Mouse (Mus musculus) cortical plate, adult 2 months (tissue): ENCODE results near the gene Strn3. TPM values are rescaled to one million over a fixed set of nuclear protein-coding genes. Genes with fewer than 3 reads are reported as not detected.

Experiments
- H3K27ac ChIP-seq: fragments of 200-500 bp; 2 replicates; pipeline ENCODE4 v1.5.1; 2012; ENCODE audit warnings: low read length, control low read depth, inconsistent platforms; ENCODE audit not compliant: insufficient read depth
- H3K4me1 ChIP-seq: fragments of 200-500 bp; 2 replicates; pipeline ENCODE4 v1.6.1; 2011; ENCODE audit warnings: low read length; ENCODE audit not compliant: control insufficient read depth, insufficient read depth
- H3K4me3 ChIP-seq: fragments of 200-500 bp; 2 replicates; pipeline ENCODE4 v1.5.1; 2011; ENCODE audit warnings: mild to moderate bottlenecking, low read length, control low read depth; ENCODE audit not compliant: insufficient read depth
- CTCF ChIP-seq: fragments of 200-500 bp; IDR thresholded peaks from 2 replicates; pipeline ENCODE4 v1.5.1; 2011; ENCODE audit warnings: mild to moderate bottlenecking, control low read depth, low read length; ENCODE audit not compliant: insufficient read depth; ENCODE audit errors: extremely low read depth
- POLR2A ChIP-seq: fragments of 200-500 bp; IDR thresholded peaks from 2 replicates; pipeline ENCODE4 v1.6.1; 2011; ENCODE audit warnings: mild to moderate bottlenecking, low read length, control low read depth; ENCODE audit not compliant: insufficient read depth; ENCODE audit errors: extremely low read depth
- polyA plus RNA-seq: library from polyadenylated mRNA; depleted of rRNA; stranded (reverse); fragments of >200 nt; gene quantifications from 2 replicates; pipeline ENCODE4 v1.2.3, GENCODE M21; 2012; rRNA removed

Strn3 gene
- 56.0 and 59.0 TPM in 2 replicates for polyA plus RNA-seq

- TF ChIP-seq CTCF = no peak
- peak; percentile 59; the same call in 1 of the 2 replicates for TF ChIP-seq POLR2A
- Histone ChIP-seq H3K4me3 (peak within 1 kb of the TSS; percentile 58), H3K27ac (peak within 1 kb of the TSS; percentile 100), H3K4me1 (no peaks in the 10 kb centered on the region)
These were observed at the start of gene Strn3 for GRCm38 (mm10) chr12:51691845-51692632. Gene Strn3, minus strand, starts transcription at chr12:51691897.

- peaks cover 3% of the 10 kb centered on the region; the same call in 1 of the 2 replicates for H3K4me1 ChIP-seq
- H3K4me3 ChIP-seq = no peak overlapping the region
- TF ChIP-seq POLR2A (no peak), CTCF (no peak)
- H3K27ac ChIP-seq = no peak overlapping the region
These were observed 45.1 kb upstream of the Strn3 start for GRCm38 (mm10) chr12:51736807-51737206.

GRCm38 (mm10) chr12:51736381-51736780 lies 44.7 kb upstream of the Strn3 start:
- TF ChIP-seq POLR2A (no peak), CTCF (no peak)
- Histone ChIP-seq H3K4me3 (no peak overlapping the region), H3K27ac (0 out of 2 replicates have a peak overlapping the region, but pooled peaks have one; percentile 25), H3K4me1 (peaks cover 3% of the 10 kb centered on the region; the same call in 1 of the 2 replicates)

GRCm38 (mm10) chr12:51735840-51736271 lies 44.2 kb upstream of the Strn3 start:
- no peak for TF ChIP-seq POLR2A
- no peak for TF ChIP-seq CTCF
- peaks cover 3% of the 10 kb centered on the region; the same call in 1 of the 2 replicates for H3K4me1 ChIP-seq
- 0 out of 2 replicates have a peak overlapping the region, but pooled peaks have one; percentile 25 for H3K27ac ChIP-seq
- H3K4me3 ChIP-seq = no peak overlapping the region

- no peak overlapping the region for H3K4me3 ChIP-seq
- peaks cover 3% of the 10 kb centered on the region; the same call in 1 of the 2 replicates for H3K4me1 ChIP-seq
- no peak overlapping the region for H3K27ac ChIP-seq
- TF ChIP-seq POLR2A = no peak
- no peak for TF ChIP-seq CTCF
These were observed 43.0 kb upstream of the Strn3 start for GRCm38 (mm10) chr12:51734605-51735211.

GRCm38 (mm10) chr12:51729827-51730226 lies 38.1 kb upstream of the Strn3 start:
- no peak overlapping the region for H3K4me3 ChIP-seq
- peak overlapping the region; percentile 73 for H3K27ac ChIP-seq
- TF ChIP-seq POLR2A = no peak
- TF ChIP-seq CTCF = no peak
- peaks cover 3% of the 10 kb centered on the region; the same call in 1 of the 2 replicates for H3K4me1 ChIP-seq

GRCm38 (mm10) chr12:51729058-51729457 lies 37.4 kb upstream of the Strn3 start:
- Histone ChIP-seq H3K4me1 (peaks cover 3% of the 10 kb centered on the region; the same call in 1 of the 2 replicates), H3K27ac (peak overlapping the region; percentile 73), H3K4me3 (no peak overlapping the region)
- no peak for TF ChIP-seq CTCF
- TF ChIP-seq POLR2A = no peak

- no peak for TF ChIP-seq POLR2A
- no peak for TF ChIP-seq CTCF
- Histone ChIP-seq H3K4me3 (no peak overlapping the region), H3K27ac (no peak overlapping the region), H3K4me1 (peaks cover 2% of the 10 kb centered on the region)
These were observed 30.1 kb upstream of the Strn3 start for GRCm38 (mm10) chr12:51721836-51722235.

- no peak overlapping the region for H3K4me3 ChIP-seq
- H3K4me1 ChIP-seq = peaks cover 2% of the 10 kb centered on the region
- H3K27ac ChIP-seq = no peak overlapping the region
- TF ChIP-seq CTCF (no peak), POLR2A (no peak)
These were observed 26.9 kb upstream of the Strn3 start for GRCm38 (mm10) chr12:51718617-51719016.
